Mouse (Mus musculus): ENCODE results near the gene Unc93a. TPM values are rescaled to one million over a fixed set of nuclear protein-coding genes. Genes with fewer than 3 reads are reported as not detected.

The Unc93a gene
- polyA plus RNA-seq, 1 experiment from 2014 or later: not detected

Other genes with a start within 250 kb of the Unc93a start
- 1.3 and 2.5 TPM in 2 replicates for gene Pnldc1, start 221.6 kb downstream of the Unc93a start, polyA plus RNA-seq (2016; fragmentation: Nextera tagmentation; extraction: Ambion mirVana)
- 512 and 524 TPM in 2 replicates for gene Tcp1, start 216.1 kb downstream of the Unc93a start, polyA plus RNA-seq (2016; fragmentation: Nextera tagmentation; extraction: Ambion mirVana)
- gene Mrpl18, start 215.5 kb downstream of the Unc93a start, polyA plus RNA-seq (2016; fragmentation: Nextera tagmentation; extraction: Ambion mirVana): 166 and 177 TPM in 2 replicates
- 1.5 and 1.6 TPM in 2 replicates for gene Acat3, start 191.2 kb downstream of the Unc93a start, polyA plus RNA-seq (2016; fragmentation: Nextera tagmentation; extraction: Ambion mirVana)
- gene Acat2, start 171.1 kb downstream of the Unc93a start, polyA plus RNA-seq (2016; fragmentation: Nextera tagmentation; extraction: Ambion mirVana): 370 and 386 TPM in 2 replicates
- gene Wtap, start 137.6 kb downstream of the Unc93a start, polyA plus RNA-seq (2016; fragmentation: Nextera tagmentation; extraction: Ambion mirVana): 87.7 and 111 TPM in 2 replicates
- gene Sod2, start 125.0 kb downstream of the Unc93a start, polyA plus RNA-seq (2016; fragmentation: Nextera tagmentation; extraction: Ambion mirVana): 105 and 109 TPM in 2 replicates
- gene Gpr31b, start 79.5 kb downstream of the Unc93a start, polyA plus RNA-seq (2016; fragmentation: Nextera tagmentation; extraction: Ambion mirVana): not detected in 2 replicates
- 0.15 and 0.41 TPM in 2 replicates for gene Tcp10b, start 70.7 kb downstream of the Unc93a start, polyA plus RNA-seq (2016; fragmentation: Nextera tagmentation; extraction: Ambion mirVana)
- gene Smok2a, start 89.4 kb upstream of the Unc93a start, polyA plus RNA-seq (2016; fragmentation: Nextera tagmentation; extraction: Ambion mirVana): not detected in 2 replicates
- not detected in 2 replicates for gene Smok2b, start 98.4 kb upstream of the Unc93a start, polyA plus RNA-seq (2016; fragmentation: Nextera tagmentation; extraction: Ambion mirVana)
- not detected in 2 replicates for gene Tcp10c, start 222.8 kb upstream of the Unc93a start, polyA plus RNA-seq (2016; fragmentation: Nextera tagmentation; extraction: Ambion mirVana)